Mouse (Mus musculus) G1E (cell line): Measurements from ENCODE around the gene Kcnq1.

ENCODE experiments used
- CTCF ChIP-seq: IDR thresholded peaks from 2 replicates; pipeline ENCODE4 v1.5.1; 2012; ENCODE audit warnings: low read depth, low read length, inconsistent platforms, mixed read lengths
- GATA1 ChIP-seq: IDR thresholded peaks from 2 replicates; pipeline ENCODE4 v1.6.1; 2012; ENCODE audit warnings: borderline replicate concordance, low read length, inconsistent platforms, mixed read lengths

DNA sequence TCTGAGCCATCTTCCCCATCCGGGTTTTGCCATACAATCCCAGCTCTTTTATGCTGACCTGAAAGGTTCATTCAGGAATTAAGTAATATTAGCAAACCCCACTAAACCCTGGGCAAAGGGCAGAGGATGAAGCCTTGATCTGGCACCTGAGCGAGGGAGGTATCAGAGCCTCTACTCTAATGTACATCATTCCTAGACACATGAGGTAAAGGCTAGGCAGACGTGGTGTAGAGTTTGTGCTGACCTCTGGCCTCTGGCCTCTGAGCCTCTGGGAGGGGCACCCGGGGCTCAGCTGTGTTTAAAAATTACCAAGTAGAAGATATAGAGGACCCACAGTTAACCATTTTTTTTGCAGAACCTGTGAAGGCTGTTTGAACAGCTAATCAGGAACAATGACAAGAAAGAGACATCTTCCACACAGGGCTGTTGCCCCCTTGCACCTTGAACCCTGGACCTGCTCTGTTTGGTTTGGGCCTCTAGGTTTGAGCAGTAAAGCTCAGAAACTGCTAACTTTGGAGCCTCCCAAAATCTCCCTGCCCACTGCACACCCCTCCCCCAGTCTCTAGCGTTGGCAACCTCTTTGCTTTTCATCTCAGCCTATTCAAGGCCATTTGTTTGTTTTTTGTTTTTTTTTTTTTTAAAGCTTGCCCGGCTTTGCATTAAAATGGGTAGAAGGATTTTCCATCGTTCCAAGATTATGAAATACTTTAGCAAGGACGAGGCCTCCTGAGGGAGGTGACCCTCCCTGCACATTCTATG, 180.5 kb downstream of the Kcnq1 start:
- TF ChIP-seq CTCF (no peak), GATA1 (no peak)
